Mouse (Mus musculus): ENCODE measurements around the gene Arhgap27.
A peak's percentile ranks its signal among the peaks of the same experiment; 100 is the strongest.

Arhgap27 gene

DNA sequence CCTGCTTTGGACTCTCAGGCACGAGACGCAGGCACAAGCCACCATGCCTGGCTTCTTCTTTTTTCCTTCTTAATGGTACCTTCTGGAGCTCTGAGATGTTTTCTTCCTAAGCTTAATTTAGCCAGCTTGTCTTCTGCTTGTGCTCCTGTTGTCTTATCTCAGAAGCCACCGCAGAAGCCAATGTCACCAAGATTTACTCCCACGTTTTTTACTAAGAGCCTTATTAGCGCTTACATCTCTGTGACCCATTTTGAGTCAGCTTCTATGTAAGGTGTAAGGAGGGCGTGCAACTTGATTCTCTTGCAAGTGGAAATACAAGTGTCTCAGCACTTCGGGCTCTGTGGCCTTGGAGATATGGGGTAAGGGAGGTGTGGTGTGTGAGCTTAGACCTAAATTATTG lies 18.0 kb upstream of the Arhgap27 start:
- DNase-seq (ENCODE audit: low read depth in 2 of 2, low spot score in 2 of 2), result no peak

DNA sequence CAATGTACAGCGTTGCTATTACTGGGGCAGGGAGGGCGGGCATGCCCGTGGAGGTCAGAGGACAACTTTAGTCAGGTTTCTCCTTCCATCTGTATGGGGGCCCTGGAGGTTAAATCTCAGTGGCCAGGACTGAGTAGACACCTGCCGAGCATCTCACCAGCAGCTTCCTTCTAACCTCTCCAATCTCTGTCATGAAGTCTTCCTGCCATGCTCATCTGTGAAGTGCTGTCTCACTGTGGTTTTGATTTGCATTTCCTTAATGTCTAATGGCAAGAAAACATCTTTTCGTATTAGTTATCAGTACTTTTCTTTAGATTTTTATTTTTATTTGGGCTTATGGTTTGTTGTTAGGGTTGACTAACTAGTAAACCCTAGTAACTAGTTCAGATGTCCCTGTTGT lies 17.0 kb upstream of the Arhgap27 start:
- no peak for DNase-seq (ENCODE audit: low read depth in 2 of 2, low spot score in 2 of 2)

DNA sequence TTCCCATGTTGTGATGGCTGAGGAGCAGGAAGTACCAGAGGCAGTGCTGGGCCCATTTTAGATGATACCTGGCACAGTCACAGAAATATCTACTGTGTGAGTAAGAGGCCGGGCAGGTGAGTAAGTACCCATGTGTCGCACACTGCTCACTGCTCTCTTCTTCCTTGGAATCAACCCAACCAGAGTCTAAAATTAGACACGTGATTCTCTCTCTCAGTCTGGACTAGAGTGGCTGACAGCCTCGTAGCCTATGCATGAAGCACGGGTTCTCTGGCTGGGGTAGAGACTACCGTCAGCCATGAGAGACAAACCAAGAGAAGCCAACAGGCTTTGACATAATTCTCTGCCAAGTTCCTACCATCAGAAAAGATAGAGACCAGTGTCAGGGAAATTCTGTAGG lies 14.8 kb upstream of the Arhgap27 start:
- DNase-seq (ENCODE audit: low read depth in 2 of 2, low spot score in 2 of 2), result no peak

DNA sequence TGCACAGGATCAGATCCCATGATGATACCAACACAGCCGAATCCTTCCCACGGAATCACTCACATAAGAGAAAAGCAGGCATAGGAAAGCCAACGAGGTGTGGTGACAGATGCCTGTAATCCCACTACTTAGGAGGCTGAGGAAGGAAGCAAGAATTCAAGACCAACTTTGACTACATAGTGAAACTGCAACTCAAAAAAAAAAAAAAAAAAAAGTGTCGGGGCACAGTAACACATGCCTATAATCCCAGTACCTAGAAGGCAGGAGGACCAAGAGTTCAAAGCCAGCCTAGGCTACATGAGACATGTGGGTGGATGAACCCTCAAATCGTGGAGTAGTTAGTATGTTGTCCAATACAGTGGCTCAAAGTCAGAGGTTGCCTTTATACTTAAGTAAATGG lies 12.3 kb upstream of the Arhgap27 start:
- no peak for DNase-seq (ENCODE audit: low read depth in 2 of 2, low spot score in 2 of 2)

DNA sequence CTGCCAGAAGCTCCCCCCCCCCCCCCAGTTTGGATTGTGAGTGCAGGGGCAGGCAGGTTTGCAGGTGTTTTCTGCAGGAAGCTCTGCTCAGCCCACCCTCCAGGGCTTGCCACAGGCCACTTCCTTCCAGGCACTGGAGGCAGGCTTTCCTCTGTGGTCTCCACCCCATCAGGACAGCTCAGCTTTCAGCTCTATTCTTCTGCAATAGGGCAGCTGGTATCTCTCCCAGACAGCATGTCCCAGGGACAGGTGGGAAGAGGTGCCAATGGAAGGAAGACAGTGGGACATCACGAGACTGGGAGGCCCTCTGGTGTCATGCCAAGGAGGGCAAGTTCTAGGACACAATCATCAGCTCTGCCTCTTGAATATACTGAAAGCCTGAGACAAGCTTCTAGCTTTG lies 11.8 kb upstream of the Arhgap27 start:
- peak; percentile 59 to 62 for DNase-seq (ENCODE audit: low read depth in 2 of 2, low spot score in 2 of 2)

DNA sequence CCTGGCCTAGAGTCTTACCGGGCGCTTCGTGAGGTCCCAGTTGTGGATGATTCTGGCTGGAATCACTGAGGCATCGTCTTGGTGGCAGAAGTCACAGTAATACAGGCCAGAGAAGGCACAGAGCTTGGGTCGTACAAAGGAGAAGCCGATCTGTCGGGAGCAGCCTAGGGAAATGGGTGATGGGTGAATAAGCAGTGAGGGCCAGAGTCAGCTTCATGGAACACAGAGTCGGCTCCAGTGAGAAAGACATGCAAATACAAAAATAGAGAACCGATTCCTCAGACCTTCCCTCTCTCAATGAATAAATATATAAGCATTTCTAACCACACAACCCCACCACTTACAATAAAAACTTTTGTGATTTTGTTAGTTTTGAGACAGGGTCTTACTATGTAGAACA lies 10.4 kb upstream of the Arhgap27 start:
- no peak for DNase-seq (ENCODE audit: low read depth in 2 of 2, low spot score in 2 of 2)

DNA sequence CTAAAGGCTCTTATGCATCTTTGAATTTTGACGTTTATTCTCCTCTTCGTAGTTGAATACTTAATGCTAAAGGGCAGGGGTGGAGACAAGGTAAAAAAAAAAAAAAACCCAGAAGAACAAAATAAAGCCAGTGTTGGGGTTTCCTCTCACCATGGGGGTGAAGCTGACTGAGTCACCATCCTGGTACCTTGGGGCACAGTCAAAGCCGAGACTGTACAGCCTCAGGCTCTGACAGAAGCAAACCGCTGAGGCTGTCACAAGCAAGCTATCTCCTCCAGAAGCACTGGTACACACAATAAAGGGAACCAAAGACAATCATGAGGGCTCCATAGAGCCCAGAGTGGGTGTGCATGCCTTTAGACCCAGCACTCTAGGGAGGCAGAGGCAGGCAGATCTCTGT lies 9.1 kb upstream of the Arhgap27 start:
- DNase-seq (ENCODE audit: low read depth in 2 of 2, low spot score in 2 of 2), result peak in 1 of 2 experiments; percentile 53

DNA sequence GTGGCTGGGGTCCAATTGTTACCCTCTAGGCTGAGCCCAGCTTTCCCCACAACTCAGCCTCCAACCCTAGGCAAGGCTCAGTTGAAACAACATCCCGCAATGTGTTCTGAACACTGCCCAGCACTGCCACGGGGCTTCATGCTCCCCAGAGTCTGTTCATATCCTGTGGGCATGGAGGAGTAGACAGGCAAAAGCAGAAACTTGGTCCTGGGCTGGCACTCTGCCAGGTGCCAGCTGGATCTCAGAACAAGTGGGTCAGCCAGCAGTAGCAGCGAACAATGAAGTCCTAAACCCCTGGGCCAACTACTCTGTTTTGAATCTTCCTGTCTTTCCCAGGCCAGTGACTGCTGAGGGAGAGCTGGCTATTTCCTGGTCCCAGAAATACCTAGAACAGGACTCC lies 8.6 kb upstream of the Arhgap27 start:
- peak in 1 of 2 experiments; percentile 23 for DNase-seq (ENCODE audit: low read depth in 2 of 2, low spot score in 2 of 2)

DNA sequence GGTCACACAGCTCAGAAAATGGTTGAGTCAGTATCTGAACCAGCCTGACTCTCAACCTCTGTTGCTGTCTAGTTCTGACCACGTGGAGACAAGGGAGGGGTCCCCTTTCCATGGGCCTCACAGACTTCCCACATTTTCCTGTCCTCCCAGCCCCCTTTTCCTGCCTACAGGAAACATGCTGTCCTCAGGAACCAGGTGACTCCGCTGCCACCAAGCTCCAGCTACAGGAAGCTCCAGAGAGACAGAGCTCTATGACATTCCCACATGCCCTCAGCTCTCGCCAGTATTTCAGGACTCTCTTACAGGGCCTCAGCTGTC lies 7.7 kb upstream of the Arhgap27 start:
- no peak for DNase-seq (ENCODE audit: low read depth in 2 of 2, low spot score in 2 of 2)

DNA sequence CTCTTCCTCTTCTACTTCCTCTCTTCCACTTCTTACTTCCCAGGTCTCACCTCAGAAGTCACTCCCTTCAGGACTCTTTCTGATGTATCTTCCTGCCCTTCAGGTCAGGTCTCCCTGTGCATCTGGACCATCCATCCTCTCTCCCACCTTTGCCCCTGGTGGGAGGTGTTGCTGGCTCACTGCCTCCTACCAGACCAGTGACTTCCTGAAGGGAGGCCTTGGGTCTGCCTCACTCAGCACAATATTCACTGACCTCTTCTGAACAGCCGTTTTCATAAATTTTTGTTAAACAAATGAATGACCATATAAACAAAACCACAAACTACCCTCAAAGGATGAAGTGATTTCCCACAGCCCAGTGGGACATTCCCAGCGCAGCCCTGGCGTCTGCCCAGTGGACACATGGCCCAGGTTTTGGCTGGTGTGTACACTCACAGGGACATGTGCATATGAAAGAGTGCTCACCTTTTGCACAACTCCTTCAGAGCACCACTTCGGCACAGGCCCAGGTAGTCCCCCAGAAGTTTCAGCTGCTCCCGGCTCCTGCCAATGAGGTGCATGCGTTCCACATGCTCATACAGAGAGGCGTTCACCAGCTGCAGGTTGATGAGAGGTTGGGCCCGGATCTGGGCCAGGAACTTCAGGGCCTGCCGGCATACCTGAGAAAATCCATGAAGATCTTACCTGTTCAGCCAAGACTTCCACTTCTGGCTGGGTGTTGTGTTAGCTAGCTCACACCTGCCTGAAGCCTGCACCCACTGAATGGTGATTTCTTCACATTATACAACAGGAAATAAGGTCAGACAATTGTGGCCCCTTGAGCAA lies 7.1 kb upstream of the Arhgap27 start:
- no peak for DNase-seq (ENCODE audit: low read depth in 2 of 2, low spot score in 2 of 2)

- DNase-seq (ENCODE audit: low read depth in 2 of 2, low spot score in 2 of 2), result no peak
These were observed 2.0 kb upstream of the Arhgap27 start for GRCm38 (mm10) chr11:103365530-103365929.

DNA sequence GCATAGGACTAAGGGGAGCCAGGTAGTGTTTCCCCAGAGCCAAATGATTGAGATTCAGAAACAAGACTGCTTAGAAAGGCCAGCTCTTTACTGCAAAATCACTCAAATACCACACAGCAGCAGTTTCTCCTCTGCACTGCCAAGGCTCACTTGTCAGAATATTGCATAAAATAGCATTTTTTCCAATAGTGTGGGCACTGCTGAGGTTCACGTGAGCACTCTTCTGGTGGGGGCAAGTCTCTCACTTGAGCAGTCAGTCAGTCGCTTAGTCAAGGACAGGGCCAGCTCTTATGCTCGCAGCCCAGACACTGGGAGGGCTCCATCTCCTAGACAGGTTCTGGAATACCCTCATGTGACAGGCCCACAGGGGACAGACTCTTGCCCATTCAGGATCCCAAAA lies 1.5 kb upstream of the Arhgap27 start:
- DNase-seq (ENCODE audit: low read depth in 2 of 2, low spot score in 2 of 2), result no peak

GRCm38 (mm10) chr11:103364335-103364734 lies 843 bp upstream of the Arhgap27 start:
- DNase-seq (ENCODE audit: low read depth in 2 of 2, low spot score in 2 of 2), result no peak

DNA sequence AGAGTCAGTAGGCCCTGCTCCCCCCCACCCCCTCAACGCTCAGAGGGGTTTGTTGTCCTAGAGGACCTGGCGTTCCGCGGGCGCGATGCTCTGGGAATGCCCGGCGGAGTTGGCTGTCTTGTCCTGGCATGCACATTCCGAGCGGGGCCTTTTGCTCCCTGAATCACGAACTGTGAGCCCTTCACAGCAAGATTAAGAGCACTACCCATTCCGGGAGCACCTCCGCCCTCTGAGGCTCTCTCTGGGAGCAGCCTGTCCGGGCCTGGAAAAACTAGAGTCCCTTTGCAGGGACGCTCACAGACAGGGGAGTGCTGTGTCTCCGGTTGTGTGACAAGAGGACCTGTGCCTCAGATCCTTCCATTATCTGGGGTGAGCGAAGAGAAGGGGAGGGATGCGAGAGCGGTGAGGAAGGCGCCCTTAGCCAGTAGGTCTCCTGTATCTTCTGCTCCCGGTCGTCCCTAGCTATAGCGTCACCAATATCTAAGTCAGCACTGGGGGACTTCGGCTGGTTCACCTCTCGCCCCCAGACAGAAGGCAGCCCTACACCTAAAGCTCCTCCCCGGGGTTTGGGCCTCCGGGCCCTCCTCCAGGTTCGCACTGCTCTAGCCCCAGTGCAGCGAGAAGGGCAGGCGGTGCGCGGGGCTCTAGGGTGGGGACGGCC lies 841 bp downstream of the Arhgap27 start:
- DNase-seq (ENCODE audit: low read depth in 2 of 2, low spot score in 2 of 2), result no peak

- no peak for DNase-seq (ENCODE audit: low read depth in 2 of 2, low spot score in 2 of 2)
These were observed 1.4 kb downstream of the Arhgap27 start for GRCm38 (mm10) chr11:103362054-103362432.

DNA sequence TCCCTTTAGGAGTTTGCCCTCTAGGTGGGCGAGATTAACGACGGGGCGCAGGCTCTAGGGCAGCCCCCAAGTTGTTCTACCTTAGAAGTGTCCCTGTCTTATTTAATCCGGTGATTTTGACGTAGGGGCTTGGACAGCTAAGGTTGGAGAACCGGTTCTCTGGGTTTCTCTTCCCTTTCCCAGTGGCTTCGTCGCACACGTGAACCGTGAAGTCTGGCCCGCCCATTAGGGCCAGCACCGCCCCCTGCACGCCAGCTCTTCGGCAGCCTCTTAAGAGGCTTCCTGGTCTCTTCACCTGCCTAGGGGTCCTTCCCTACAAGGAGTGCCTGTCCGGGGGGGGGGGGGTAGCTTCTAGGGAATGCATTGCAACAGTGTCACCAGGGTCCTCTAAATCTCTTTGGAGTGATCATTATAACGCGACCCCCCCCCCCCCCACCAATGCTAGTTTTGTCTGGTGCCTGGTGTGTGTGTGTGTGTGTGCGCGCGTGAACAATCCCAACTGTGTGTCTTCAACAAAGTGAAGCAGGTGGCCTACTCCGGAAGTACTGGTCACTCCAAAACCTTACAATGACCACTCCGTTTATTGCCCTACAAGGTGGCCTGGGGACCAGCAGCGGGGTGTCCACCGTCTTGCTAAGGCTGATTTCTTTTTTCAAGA lies 2.0 kb downstream of the Arhgap27 start:
- DNase-seq (ENCODE audit: low read depth in 2 of 2, low spot score in 2 of 2), result no peak

DNA sequence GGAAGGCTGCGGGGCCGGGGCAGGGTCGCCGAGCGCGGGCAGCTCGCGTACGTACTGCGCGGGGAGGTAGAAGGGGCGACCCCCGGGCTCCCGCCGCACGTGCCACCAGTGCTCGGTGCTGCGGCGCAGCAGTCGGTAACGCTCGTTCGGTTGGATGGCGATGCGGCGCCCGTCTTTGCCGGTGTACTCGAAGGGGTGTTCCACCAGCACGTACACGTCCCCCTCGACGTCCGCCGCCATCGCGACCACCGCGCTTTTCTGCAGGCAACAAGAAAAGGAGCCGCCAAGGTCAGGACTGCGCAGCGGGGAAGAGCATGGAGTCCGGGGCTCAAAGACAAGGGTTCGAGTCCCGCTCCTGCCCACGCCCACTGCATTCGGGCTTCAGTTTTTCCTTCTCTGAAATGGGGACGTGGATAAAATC lies 2.8 kb downstream of the Arhgap27 start:
- DNase-seq (ENCODE audit: low read depth in 2 of 2, low spot score in 2 of 2), result peak in 1 of 2 experiments; percentile 18

- peak; percentile 75 to 82 for DNase-seq (ENCODE audit: low read depth in 2 of 2, low spot score in 2 of 2)
These were observed 3.5 kb downstream of the Arhgap27 start for GRCm38 (mm10) chr11:103359841-103360641.

GRCm38 (mm10) chr11:103359122-103359521 lies 4.4 kb downstream of the Arhgap27 start:
- DNase-seq (ENCODE audit: low read depth in 2 of 2, low spot score in 2 of 2), result peak; percentile 71 to 79

- DNase-seq (ENCODE audit: low read depth in 2 of 2, low spot score in 2 of 2), result no peak
These were observed 5.2 kb downstream of the Arhgap27 start for GRCm38 (mm10) chr11:103358316-103358715.

DNA sequence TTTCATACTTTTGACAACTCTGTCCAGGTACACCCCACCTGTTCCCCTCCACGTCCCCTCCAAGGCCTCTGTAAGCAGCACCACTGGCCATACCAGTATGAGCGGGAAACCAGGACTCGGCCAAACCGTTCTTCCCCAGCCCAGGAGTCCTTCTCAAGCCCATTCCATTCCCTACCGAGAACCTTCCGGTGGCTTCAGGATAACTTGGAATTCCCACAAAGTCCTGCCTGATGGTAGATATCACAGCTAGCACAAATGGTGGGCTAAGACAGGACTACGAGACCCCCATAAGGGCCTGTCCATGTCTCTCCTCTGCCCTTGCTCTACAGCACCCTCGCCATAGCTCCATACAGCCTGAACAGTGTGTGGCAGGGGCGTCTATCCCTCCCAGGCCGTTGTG lies 5.8 kb downstream of the Arhgap27 start:
- DNase-seq (ENCODE audit: low read depth in 2 of 2, low spot score in 2 of 2), result no peak

Measured in CD8-positive naive resting alpha-beta T cell, adult 2 months (primary cell).